Mouse (Mus musculus) thymus, adult 2 months (tissue): Measurements from ENCODE around the gene Fam185a.

Experiments used
- CTCF ChIP-seq: fragments of 200-500 bp; IDR thresholded peaks from 2 replicates; pipeline ENCODE4 v1.5.1; 2012; ENCODE audit warnings: mild to moderate bottlenecking, control low read depth, low read length, moderate library complexity, borderline replicate concordance; ENCODE audit not compliant: control insufficient read depth, poor library complexity, insufficient read depth; ENCODE audit errors: extremely low read depth
- POLR2A ChIP-seq: fragments of 200-500 bp; IDR thresholded peaks from 2 replicates; pipeline ENCODE4 v1.6.1; 2012; ENCODE audit warnings: mild to moderate bottlenecking, low read length, control low read depth, moderate library complexity; ENCODE audit not compliant: control insufficient read depth, poor library complexity, insufficient read depth; ENCODE audit errors: extremely low read depth

GRCm38 (mm10) chr5:21438428-21438827 lies 13.7 kb downstream of the Fam185a start:
- no peak for TF ChIP-seq POLR2A
- no peak for TF ChIP-seq CTCF
